Mouse (Mus musculus) lung, postnatal 0 days (tissue): ENCODE data around the gene Vps36. TPM values are rescaled to one million over a fixed set of nuclear protein-coding genes. Genes with fewer than 3 reads are reported as not detected.

Experiments used
- ATAC-seq: fragments of 200-750 bp; cut with Nextera tagmentation; 2 replicates; pipeline ENCODE4 v1.8.0; 2017; ENCODE audit warnings: moderate library complexity
- DNase-seq: peaks from one replicate; pipeline ENCODE4 v3.0.0-alpha.2; 2016; ENCODE audit warnings: low spot score
- H3K27ac ChIP-seq: fragments of 300-500 bp; sonication (generic); 2 replicates; pipeline ENCODE4 v1.5.1; 2014; ENCODE audit warnings: antibody characterized with exemption, mild to moderate bottlenecking, low read length, mixed read lengths
- H3K27me3 ChIP-seq: fragments of 300-500 bp; sonication (generic); replicated peaks from 2 replicates; pipeline ENCODE4 v1.6.1; 2014; ENCODE audit warnings: low read length, mixed read lengths; ENCODE audit not compliant: insufficient read depth
- H3K36me3 ChIP-seq: fragments of 300-500 bp; sonication (generic); 2 replicates; pipeline ENCODE4 v1.6.1; 2014; ENCODE audit warnings: low read length, mixed read lengths; ENCODE audit not compliant: insufficient read depth
- H3K4me1 ChIP-seq: fragments of 300-500 bp; sonication (generic); 2 replicates; pipeline ENCODE4 v1.6.1; 2014; ENCODE audit warnings: antibody characterized with exemption, low read depth, low read length, mixed read lengths; ENCODE audit not compliant: insufficient read depth
- H3K4me2 ChIP-seq: fragments of 300-500 bp; sonication (generic); replicated peaks from 2 replicates; pipeline ENCODE4 v1.6.1; 2014; ENCODE audit warnings: low read depth, mild to moderate bottlenecking, low read length, moderate library complexity, mixed read lengths
- H3K4me3 ChIP-seq: fragments of 300-500 bp; sonication (generic); 2 replicates; pipeline ENCODE4 v1.5.1; 2014; ENCODE audit warnings: low read depth, low read length
- H3K9ac ChIP-seq: fragments of 300-500 bp; sonication (generic); replicated peaks from 2 replicates; pipeline ENCODE4 v1.6.1; 2014; ENCODE audit warnings: low read depth, mild to moderate bottlenecking
- H3K9me3 ChIP-seq: fragments of 300-500 bp; sonication (generic); 2 replicates; pipeline ENCODE4 v1.6.1; 2016; ENCODE audit warnings: low read length, mixed read lengths
- CTCF ChIP-seq: IDR thresholded peaks from 2 replicates; pipeline ENCODE4 v1.5.1; 2016; ENCODE audit warnings: antibody characterized with exemption, mild to moderate bottlenecking
- EP300 ChIP-seq: IDR thresholded peaks from 2 replicates; pipeline ENCODE4 v1.6.1; 2016; ENCODE audit warnings: antibody characterized with exemption, mild to moderate bottlenecking, control low read depth
- WGBS: fragments of 180-500 bp; shearing (Covaris S2); extraction: QIAGEN DNeasy Blood & Tissue Kit; methylation state at CpG from one replicate; pipeline ENCODE4 v1.1.7; 2014; 5-methylcytosine and 5-hydroxymethylcytosine counted together
- polyA plus RNA-seq: library from polyadenylated mRNA; unstranded; fragments of >200 nt; fragmentation: Nextera tagmentation; extraction: Ambion mirVana; gene quantifications from 2 replicates; pipeline ENCODE4 v1.2.1, GENCODE M21; 2015

The Vps36 gene
- polyA plus RNA-seq, 1 experiment from 2014 or later, result 36.8 TPM

DNA sequence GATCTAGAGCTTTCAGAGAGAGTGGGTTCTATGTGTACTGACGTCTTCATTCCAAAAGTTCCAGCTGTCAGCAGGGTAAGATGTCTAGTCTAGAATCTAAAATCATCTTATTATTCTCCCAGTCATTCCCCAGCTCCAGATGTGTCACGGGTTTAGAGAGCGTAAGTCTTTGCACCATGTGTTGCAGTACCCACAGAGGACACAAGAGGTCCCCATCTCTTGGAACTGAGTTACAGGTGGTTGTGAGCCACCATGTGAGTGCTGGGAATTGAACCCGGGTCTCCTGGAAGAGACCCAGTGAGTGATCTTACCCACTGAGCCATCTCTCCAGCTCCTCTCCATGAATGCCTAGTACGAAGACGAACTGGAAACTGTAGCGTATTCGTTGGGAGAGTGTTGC, 6.9 kb downstream of the Vps36 start:
- TF ChIP-seq EP300 (no peak), CTCF (peak; percentile 29)
- ATAC-seq, result no peak

DNA sequence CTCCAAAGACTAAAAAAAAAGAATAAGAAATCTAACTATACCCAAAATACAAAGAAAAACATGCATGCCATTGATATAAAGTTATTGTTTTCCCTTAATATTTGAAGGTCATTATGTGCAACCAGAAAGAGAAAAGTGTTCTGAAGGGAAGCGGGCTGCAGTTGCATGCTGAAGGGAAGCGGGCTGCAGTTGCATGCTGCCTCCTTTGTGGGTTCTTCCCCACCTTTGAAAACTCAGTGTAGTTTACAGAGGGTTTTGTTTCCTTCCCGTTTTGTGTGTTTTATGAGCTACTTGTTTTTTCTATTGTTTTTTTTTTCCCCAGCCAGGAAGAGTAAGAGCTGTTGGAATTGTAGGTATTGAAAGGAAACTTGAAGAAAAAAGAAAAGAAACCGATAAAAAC, 14.9 kb downstream of the Vps36 start:
- Histone ChIP-seq H3K4me3 (no peak overlapping the region), H3K4me1 (no peaks in the 10 kb centered on the region), H3K9ac (no peak overlapping the region), H3K27me3 (no peaks in the 10 kb centered on the region), H3K4me2 (no peak overlapping the region), H3K27ac (no peak overlapping the region; the same call in 1 of the 2 replicates), H3K36me3 (peaks cover 15% of the 10 kb centered on the region; the same call in 1 of the 2 replicates), H3K9me3 (no peaks in the 10 kb centered on the region)
- 56% methylated on average over 4 of the region's 4 CpGs for WGBS
- no peak for TF ChIP-seq CTCF
- no peak for TF ChIP-seq EP300
- ATAC-seq (no peak), DNase-seq (no peak)

More for the DNA sequence above, 6.9 kb downstream of the Vps36 start:
- 96% methylated on average over 8 of the region's 8 CpGs for WGBS
- Histone ChIP-seq H3K36me3 (peaks cover 19% of the 10 kb centered on the region; the same call in 1 of the 2 replicates), H3K9ac (no peak overlapping the region), H3K4me3 (no peak overlapping the region), H3K4me2 (no peak overlapping the region), H3K9me3 (no peaks in the 10 kb centered on the region), H3K27me3 (no peaks in the 10 kb centered on the region), H3K27ac (no peak overlapping the region), H3K4me1 (peaks cover 3% of the 10 kb centered on the region; the same call in 1 of the 2 replicates)
- no peak for DNase-seq

DNA sequence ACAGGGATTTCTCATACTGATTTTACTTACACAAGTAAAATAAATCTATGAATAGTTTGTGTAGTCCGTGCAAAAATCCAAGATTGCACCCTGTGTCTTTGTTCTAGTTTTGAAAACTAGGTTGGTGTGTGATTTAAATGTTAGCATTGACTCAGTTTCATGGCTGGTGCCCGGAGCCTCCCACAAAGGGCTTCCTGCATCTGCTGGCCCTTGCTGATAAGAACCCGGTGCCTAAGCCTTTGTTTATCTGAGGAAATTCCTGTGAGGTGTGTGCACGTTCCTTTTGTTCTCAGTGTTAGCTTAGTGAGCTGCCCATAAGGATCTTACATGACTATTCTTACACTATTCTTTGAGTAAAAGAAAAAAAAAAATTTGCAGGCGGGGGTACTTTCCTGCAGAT, 16.4 kb downstream of the Vps36 start:
- no peak overlapping the region for H3K4me2 ChIP-seq

DNA sequence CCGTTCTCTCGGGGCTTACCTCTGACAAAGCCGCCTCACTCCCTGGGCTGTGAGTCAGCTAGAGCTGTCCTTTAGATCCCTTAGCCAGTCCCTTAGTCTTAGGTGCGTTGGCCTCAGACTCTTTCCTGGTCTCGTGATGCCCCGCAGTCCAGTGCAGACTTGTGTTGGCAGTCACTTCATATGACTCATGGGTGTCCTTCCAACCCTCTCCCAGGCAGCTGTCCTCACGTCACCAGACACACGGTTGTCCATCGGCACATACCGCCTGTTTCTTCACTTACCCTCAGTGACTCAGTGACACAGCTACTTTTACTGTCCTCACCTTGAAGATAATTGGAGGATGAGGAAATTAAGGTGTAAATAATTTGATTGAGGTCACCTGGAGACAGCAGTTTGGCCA, 22.2 kb downstream of the Vps36 start:
- H3K9ac ChIP-seq, result no peak overlapping the region
- no peak overlapping the region for H3K27ac ChIP-seq
- TF ChIP-seq EP300, result no peak
- TF ChIP-seq CTCF, result no peak
- 88% methylated on average over 10 of the region's 10 CpGs for WGBS
- H3K36me3 ChIP-seq, result peaks cover 42% of the 10 kb centered on the region
- H3K4me1 ChIP-seq, result no peaks in the 10 kb centered on the region
- no peaks in the 10 kb centered on the region for H3K27me3 ChIP-seq
- ATAC-seq (no peak), DNase-seq (no peak)
- H3K4me2 ChIP-seq, result no peak overlapping the region
- no peak overlapping the region for H3K4me3 ChIP-seq
- H3K9me3 ChIP-seq, result no peaks in the 10 kb centered on the region

More for the DNA sequence above, 16.4 kb downstream of the Vps36 start:
- Histone ChIP-seq H3K9me3 (no peaks in the 10 kb centered on the region), H3K4me1 (no peaks in the 10 kb centered on the region), H3K4me3 (no peak overlapping the region), H3K27me3 (no peaks in the 10 kb centered on the region), H3K36me3 (peaks cover 8% of the 10 kb centered on the region; the same call in 1 of the 2 replicates), H3K9ac (no peak overlapping the region), H3K27ac (0 out of 2 replicates have a peak overlapping the region, but pooled peaks have one; percentile 43)
- peak; percentile 92 for ATAC-seq
- WGBS, result 14% methylated on average over 5 of the region's 5 CpGs
- peak; percentile 97 for TF ChIP-seq EP300
- TF ChIP-seq CTCF, result no peak
- DNase-seq, result peak; percentile 77

DNA sequence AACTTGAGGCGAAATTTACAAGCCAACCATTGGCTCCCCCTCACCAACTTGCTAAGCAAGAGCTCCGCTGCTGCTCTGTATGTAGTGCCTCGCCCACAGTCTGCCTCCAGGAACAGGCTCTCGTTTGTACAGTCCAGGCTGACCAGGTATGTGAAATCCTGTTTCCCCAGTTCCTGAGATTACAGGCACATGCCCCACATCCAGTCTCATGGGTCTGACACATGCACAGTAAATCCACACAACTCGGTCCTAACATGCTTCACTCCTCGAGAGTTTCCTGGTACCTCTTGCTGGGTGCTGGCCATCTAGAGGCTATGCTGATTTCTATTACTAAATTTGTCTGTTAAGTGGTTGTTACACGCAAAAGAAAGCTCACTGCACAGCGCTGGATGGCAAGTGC, 33.8 kb downstream of the Vps36 start:
- H3K4me1 ChIP-seq, result no peaks in the 10 kb centered on the region; the same call in 1 of the 2 replicates
- H3K27ac ChIP-seq, result peak overlapping the region; percentile 32; the same call in 1 of the 2 replicates
- H3K4me2 ChIP-seq, result peak overlapping the region; percentile 67; the same call in 1 of the 2 replicates
- H3K36me3 ChIP-seq, result no peaks in the 10 kb centered on the region
- TF ChIP-seq CTCF, result no peak
- no peak for TF ChIP-seq EP300
- 33% methylated on average over 8 of the region's 8 CpGs for WGBS
- no peak overlapping the region for H3K4me3 ChIP-seq
- no peaks in the 10 kb centered on the region for H3K9me3 ChIP-seq
- H3K9ac ChIP-seq, result no peak overlapping the region
- H3K27me3 ChIP-seq, result no peaks in the 10 kb centered on the region
- ATAC-seq, result peak; percentile 66
- DNase-seq, result peak; percentile 72

DNA sequence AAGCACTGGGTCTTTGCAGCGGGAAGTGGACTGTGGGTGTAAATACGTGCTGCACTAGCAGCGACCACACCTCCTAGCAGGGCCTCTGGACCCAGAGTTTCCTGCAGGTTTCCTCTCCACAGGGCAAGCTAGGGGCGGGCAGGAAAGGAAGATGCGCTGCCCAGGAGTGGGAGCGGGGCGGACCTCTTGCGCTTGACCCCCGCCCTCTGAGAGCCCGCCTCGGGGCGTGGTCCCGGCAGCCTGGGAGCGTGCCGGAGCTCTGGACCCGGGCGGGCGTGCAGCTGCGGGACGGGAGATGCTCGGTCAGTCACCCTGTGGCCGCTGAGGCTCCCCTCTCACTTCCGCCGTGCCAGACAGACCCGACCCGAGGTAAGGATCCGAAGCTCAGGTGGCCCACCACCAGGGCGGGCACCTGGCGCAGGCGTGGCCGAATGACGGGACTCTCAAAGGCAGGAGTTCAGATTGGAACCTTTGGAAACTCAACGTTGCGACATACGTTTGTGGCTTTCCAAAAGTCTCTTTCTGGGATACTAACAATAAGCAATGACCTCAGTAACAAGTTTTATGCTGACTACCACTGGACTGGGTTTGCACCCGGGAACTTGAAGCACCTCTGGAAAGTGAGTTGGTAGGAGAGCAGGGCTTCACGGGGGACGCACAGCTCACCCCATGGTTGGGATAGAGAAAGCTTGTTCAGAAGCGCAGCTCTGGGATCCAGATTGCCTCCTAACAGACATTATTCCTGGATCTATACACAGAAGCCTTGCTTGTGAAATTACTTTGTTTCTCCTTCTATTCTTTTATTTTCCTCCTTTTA, 34.7 kb downstream of the Vps36 start, which contains the start of gene Thsd1:
Gene Thsd1, plus strand, starts transcription at position 253 of the 817 bp plus-strand sequence.
- ATAC-seq, result peak; percentile 94
- H3K4me3 ChIP-seq, result peak within 1 kb of the TSS; percentile 54
- peak; percentile 85 for DNase-seq
- peak within 1 kb of the TSS; percentile 67 for H3K4me2 ChIP-seq
- H3K9ac ChIP-seq, result peak within 1 kb of the TSS; percentile 41
- H3K9me3 ChIP-seq, result no peaks in the 10 kb centered on the region
- no peaks in the 10 kb centered on the region; the same call in 1 of the 2 replicates for H3K4me1 ChIP-seq
- H3K27me3 ChIP-seq, result no peaks in the 10 kb centered on the region
- H3K36me3 ChIP-seq, result no peaks in the 10 kb centered on the region
- H3K27ac ChIP-seq, result peak within 1 kb of the TSS; percentile 78
- WGBS, result 2% methylated on average over 33 of the region's 39 CpGs
- TF ChIP-seq CTCF (no peak), EP300 (no peak)
